Mouse (Mus musculus) neural tube, embryonic 14.5 days (tissue): ENCODE data around the gene Pstk. TPM values are rescaled to one million over a fixed set of nuclear protein-coding genes. Genes with fewer than 3 reads are reported as not detected.

ENCODE experiments used
- ATAC-seq: fragments of 200-750 bp; cut with Nextera tagmentation; 2 replicates; pipeline ENCODE4 v1.8.0; 2017; ENCODE audit warnings: low read depth, mild to moderate bottlenecking, moderate TSS enrichment, moderate library complexity
- H3K27ac ChIP-seq: fragments of 300-500 bp; sonication (generic); 2 replicates; pipeline ENCODE4 v1.5.1; 2014; ENCODE audit warnings: low read depth, mild to moderate bottlenecking, control low read depth, low read length, moderate library complexity, mixed read lengths
- H3K27me3 ChIP-seq: fragments of 300-500 bp; sonication (generic); 2 replicates; pipeline ENCODE4 v1.6.1; 2014; ENCODE audit warnings: low read length; ENCODE audit not compliant: control insufficient read depth, insufficient read depth
- H3K36me3 ChIP-seq: fragments of 300-500 bp; sonication (generic); 2 replicates; pipeline ENCODE4 v1.6.1; 2014; ENCODE audit warnings: low read length, mixed read lengths; ENCODE audit not compliant: control insufficient read depth, insufficient read depth
- H3K4me1 ChIP-seq: fragments of 300-500 bp; sonication (generic); 2 replicates; pipeline ENCODE4 v1.6.1; 2014; ENCODE audit warnings: low read length; ENCODE audit not compliant: control insufficient read depth, insufficient read depth
- H3K4me2 ChIP-seq: fragments of 300-500 bp; sonication (generic); 2 replicates; pipeline ENCODE4 v1.6.1; 2014; ENCODE audit warnings: mild to moderate bottlenecking, low read depth, low read length, control low read depth
- H3K4me3 ChIP-seq: fragments of 300-500 bp; sonication (generic); 2 replicates; pipeline ENCODE4 v1.5.1; 2014; ENCODE audit warnings: low read depth, low read length, control low read depth, mixed read lengths
- H3K9ac ChIP-seq: fragments of 300-500 bp; sonication (generic); replicated peaks from 2 replicates; pipeline ENCODE4 v1.6.1; 2014; ENCODE audit warnings: low read depth, mild to moderate bottlenecking, control low read depth, low read length, mixed read lengths
- H3K9me3 ChIP-seq: fragments of 300-500 bp; sonication (generic); 2 replicates; pipeline ENCODE4 v1.6.1; 2016; ENCODE audit warnings: low read length; ENCODE audit not compliant: control insufficient read depth
- WGBS: fragments of 180-500 bp; shearing (Covaris S2); extraction: QIAGEN DNeasy Blood & Tissue Kit; methylation state at CpG from one replicate; pipeline ENCODE4 v1.1.7; 2014; 5-methylcytosine and 5-hydroxymethylcytosine counted together
- polyA plus RNA-seq: library from polyadenylated mRNA; unstranded; fragments of >200 nt; fragmentation: Nextera tagmentation; extraction: Ambion mirVana; gene quantifications from 2 replicates; pipeline ENCODE4 v1.2.1, GENCODE M21; 2014

The Pstk gene
- polyA plus RNA-seq, 1 experiment from 2014 or later, result 52.2 TPM

DNA sequence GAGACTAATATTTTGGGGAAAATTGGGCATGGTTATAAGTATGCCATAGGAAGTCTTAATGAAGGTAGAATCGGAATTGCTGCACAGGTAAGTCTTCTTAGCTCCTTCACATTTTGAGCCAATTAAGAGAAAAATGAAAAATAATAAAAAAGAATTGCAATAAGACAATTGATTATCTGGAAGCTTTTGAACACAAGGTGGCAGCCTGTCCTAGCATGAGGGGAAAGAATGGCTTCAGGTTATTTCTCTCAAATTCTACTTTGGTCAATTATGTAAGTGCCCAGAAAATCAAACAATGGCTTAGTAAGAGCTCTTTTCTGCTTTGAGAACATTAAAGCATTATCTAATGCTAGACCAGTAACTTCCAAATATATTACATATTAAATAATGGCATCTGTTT, 63.3 kb downstream of the Pstk start:
- ATAC-seq, result no peak
- Histone ChIP-seq H3K27me3 (no peaks in the 10 kb centered on the region), H3K4me2 (no peak overlapping the region), H3K4me3 (no peak overlapping the region), H3K36me3 (peaks cover 4% of the 10 kb centered on the region; the same call in 1 of the 2 replicates), H3K9me3 (no peaks in the 10 kb centered on the region; the same call in 1 of the 2 replicates), H3K4me1 (no peaks in the 10 kb centered on the region), H3K27ac (no peak overlapping the region), H3K9ac (no peak overlapping the region)
- 77% methylated on average over 1 of the region's 1 CpGs for WGBS

- Histone ChIP-seq H3K4me3 (no peak overlapping the region), H3K4me2 (no peak overlapping the region), H3K9ac (no peak overlapping the region), H3K4me1 (no peaks in the 10 kb centered on the region), H3K36me3 (peaks cover 4% of the 10 kb centered on the region; the same call in 1 of the 2 replicates), H3K27me3 (no peaks in the 10 kb centered on the region), H3K27ac (no peak overlapping the region), H3K9me3 (no peaks in the 10 kb centered on the region)
- 57% methylated on average over 3 of the region's 3 CpGs for WGBS
- no peak for ATAC-seq
Measured at GRCm38 (mm10) chr7:131437051-131437450, 66.1 kb downstream of the Pstk start.

Other genes with a start within 250 kb of the Pstk start
- not detected in 2 replicates for gene 4933402N03Rik, start 224.8 kb upstream of the Pstk start, polyA plus RNA-seq
- 0.05 TPM in 1 of 2 replicates, not detected in the other for gene 5430419D17Rik, start 196.7 kb upstream of the Pstk start, polyA plus RNA-seq
- not detected in 2 replicates for gene Cuzd1, start 48.8 kb upstream of the Pstk start, polyA plus RNA-seq
- not detected in 2 replicates for gene Fam24b, start 41.6 kb upstream of the Pstk start, polyA plus RNA-seq
- gene Fam24a, start 37.3 kb upstream of the Pstk start, polyA plus RNA-seq, result not detected in 2 replicates
- 34.2 and 37.9 TPM in 2 replicates for gene 2310057M21Rik, start 8.4 kb upstream of the Pstk start, polyA plus RNA-seq
- gene Ikzf5, start 39.4 kb downstream of the Pstk start, polyA plus RNA-seq, result 15.4 and 16.0 TPM in 2 replicates
- gene Acadsb, start 39.5 kb downstream of the Pstk start, polyA plus RNA-seq, result 95.7 and 98.4 TPM in 2 replicates
- 0.55 and 0.84 TPM in 2 replicates for gene Hmx3, start 171.7 kb downstream of the Pstk start, polyA plus RNA-seq
- 0.92 and 1.0 TPM in 2 replicates for gene Hmx2, start 177.6 kb downstream of the Pstk start, polyA plus RNA-seq
- gene Bub3, start 189.1 kb downstream of the Pstk start, polyA plus RNA-seq, result 139 and 143 TPM in 2 replicates